Mouse (Mus musculus) stomach, embryonic 15.5 days (tissue): ENCODE results near the gene Jmjd8. TPM values are rescaled to one million over a fixed set of nuclear protein-coding genes. Genes with fewer than 3 reads are reported as not detected.
"Not testable (repeated sequence)": the region's sequence is repeated elsewhere in the genome, so short reads cannot be mapped to it uniquely, and the experiment has no call there.

Experiments used
- ATAC-seq: fragments of 200-750 bp; cut with Nextera tagmentation; 2 replicates; pipeline ENCODE4 v1.8.0; 2017; ENCODE audit warnings: low read depth, moderate number of reproducible peaks, moderate TSS enrichment; ENCODE audit not compliant: insufficient read depth, low FRiP score
- H3K27ac ChIP-seq: fragments of 300-500 bp; sonication (generic); 2 replicates; pipeline ENCODE4 v1.5.1; 2015; ENCODE audit warnings: mild to moderate bottlenecking, inconsistent platforms
- H3K27me3 ChIP-seq: fragments of 300-500 bp; sonication (generic); replicated peaks from 2 replicates; pipeline ENCODE4 v1.6.1; 2015; ENCODE audit warnings: inconsistent platforms
- H3K36me3 ChIP-seq: fragments of 300-500 bp; sonication (generic); 2 replicates; pipeline ENCODE4 v1.6.1; 2015; ENCODE audit warnings: inconsistent platforms
- H3K4me1 ChIP-seq: fragments of 300-500 bp; sonication (generic); 2 replicates; pipeline ENCODE4 v1.6.1; 2015; ENCODE audit warnings: inconsistent platforms
- H3K4me2 ChIP-seq: fragments of 300-500 bp; sonication (generic); 2 replicates; pipeline ENCODE4 v1.6.1; 2015; ENCODE audit warnings: mild to moderate bottlenecking, inconsistent platforms
- H3K4me3 ChIP-seq: fragments of 300-500 bp; sonication (generic); replicated peaks from 2 replicates; pipeline ENCODE4 v1.5.1; 2015; ENCODE audit warnings: inconsistent platforms
- H3K9ac ChIP-seq: fragments of 300-500 bp; sonication (generic); 2 replicates; pipeline ENCODE4 v1.6.1; 2015; ENCODE audit warnings: inconsistent platforms
- H3K9me3 ChIP-seq: fragments of 300-500 bp; sonication (generic); 2 replicates; pipeline ENCODE4 v1.6.1; 2016; ENCODE audit warnings: inconsistent platforms
- WGBS: fragments of 180-500 bp; shearing (Covaris S2); methylation state at CpG from one replicate; pipeline ENCODE4 v1.1.7; 2015; 5-methylcytosine and 5-hydroxymethylcytosine counted together
- polyA plus RNA-seq: library from polyadenylated mRNA; unstranded; fragments of >200 nt; fragmentation: Nextera tagmentation; extraction: Ambion mirVana; gene quantifications from 2 replicates; pipeline ENCODE4 v1.2.1, GENCODE M21; 2015

Gene Jmjd8
- polyA plus RNA-seq, 1 experiment from 2014 or later: 50.5 TPM

DNA sequence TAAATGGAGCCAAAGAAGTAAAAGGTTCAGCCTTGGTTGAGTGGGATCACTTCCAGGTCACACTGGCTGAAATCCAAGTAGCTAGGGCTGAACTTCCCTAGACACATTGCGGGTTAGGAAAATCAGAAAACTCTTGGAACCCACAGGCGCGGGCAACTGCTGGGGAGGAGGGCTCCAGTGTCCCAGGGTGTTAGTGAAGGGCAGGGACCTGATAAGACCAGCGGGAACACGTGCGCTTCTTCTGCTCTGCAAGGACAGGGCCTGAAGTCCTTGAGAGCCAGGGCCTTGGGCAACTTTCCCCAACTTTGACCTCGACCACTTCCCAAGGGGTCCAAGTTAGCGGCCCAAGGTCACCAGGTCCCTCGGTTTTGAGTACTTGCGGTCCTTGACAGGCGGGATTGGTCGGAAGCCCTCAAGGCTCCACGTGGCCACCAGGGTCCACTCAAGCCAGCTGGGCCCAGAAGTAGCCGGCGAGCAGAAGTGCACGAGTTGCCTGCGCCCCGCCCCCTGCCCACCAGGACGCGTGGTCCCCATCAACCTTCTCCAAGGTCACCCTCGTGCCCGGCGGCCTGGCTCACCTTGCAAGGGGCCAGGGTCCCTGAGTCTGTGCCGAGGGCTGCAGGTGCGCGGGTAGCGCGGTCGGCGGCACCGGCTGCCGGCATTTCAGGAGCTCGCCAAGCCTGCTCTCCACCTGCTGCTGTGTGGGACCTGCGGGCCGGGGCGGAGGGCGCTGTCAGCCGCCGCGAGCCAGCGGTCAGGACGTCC lies 39.4 kb downstream of the Jmjd8 start:
- ATAC-seq: peak; percentile 5; the same call in 1 of the 2 replicates
- peak overlapping the region; percentile 99 for H3K4me2 ChIP-seq
- peak overlapping the region; percentile 60 for H3K27ac ChIP-seq
- H3K36me3 ChIP-seq: no peaks in the 10 kb centered on the region
- WGBS: under 1% methylated on average over 42 of the region's 42 CpGs
- no peaks in the 10 kb centered on the region for H3K27me3 ChIP-seq
- H3K9ac ChIP-seq: peak overlapping the region; percentile 53
- peaks cover 14% of the 10 kb centered on the region for H3K4me1 ChIP-seq
- peak overlapping the region; percentile 80 for H3K4me3 ChIP-seq
- no peaks in the 10 kb centered on the region for H3K9me3 ChIP-seq

DNA sequence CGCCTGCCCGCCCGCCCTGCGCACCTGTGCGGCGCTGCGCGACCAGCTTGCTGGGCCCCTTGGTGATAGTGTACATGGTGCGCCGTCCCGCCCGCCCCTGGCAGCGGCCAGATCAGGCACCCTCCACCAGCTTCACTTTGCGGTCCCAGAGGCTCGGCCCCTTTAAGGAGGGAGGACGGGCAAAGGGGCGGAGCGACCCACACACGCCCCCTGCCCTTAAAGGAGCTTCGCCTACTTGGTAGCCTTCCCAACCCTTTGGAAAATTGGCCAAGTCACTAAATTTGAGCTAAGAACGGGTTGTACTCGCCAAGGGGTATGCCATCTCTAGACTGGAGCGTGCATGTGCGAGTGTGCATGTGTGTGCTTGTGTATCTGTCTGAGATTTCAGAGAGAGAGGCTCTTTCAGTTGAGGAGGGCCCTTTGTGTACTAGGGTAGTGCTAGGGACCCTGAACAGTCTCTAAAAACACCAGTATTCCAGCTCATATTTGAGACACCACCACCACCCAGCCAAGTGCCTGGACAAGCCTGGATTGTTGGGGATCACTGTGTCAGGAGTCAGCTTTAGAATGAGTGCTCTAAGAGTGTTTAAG lies 40.0 kb downstream of the Jmjd8 start, which contains the start of gene Mcrip2:
TSS of gene Mcrip2 (minus strand) at position 164 of the 591 bp plus-strand sequence.
- WGBS: under 1% methylated on average over 24 of the region's 24 CpGs
- no peaks in the 10 kb centered on the region for H3K36me3 ChIP-seq

DNA sequence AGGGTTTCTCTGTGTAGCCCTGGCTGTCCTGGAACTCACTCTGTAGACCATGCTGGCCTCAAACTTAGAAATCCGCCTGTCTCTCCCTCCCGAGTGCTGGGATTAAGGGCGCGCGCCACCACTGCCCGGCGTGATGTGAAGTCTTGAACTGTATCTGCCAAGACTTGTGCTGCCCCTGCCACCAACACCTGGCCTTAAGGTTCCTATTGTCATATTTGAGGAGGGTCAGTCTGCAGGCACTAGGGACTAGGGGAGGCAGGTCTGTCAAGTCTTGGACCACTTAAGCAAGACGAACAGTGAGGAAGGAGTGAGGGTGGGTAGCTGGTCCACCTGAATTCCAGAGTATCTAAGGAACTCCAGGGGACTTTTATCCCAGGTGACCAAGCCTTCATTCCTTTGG lies 40.8 kb downstream of the Jmjd8 start:
- Histone ChIP-seq H3K27ac (no peak overlapping the region), H3K4me1 (peaks cover 20% of the 10 kb centered on the region), H3K9ac (no peak overlapping the region), H3K4me3 (no peak overlapping the region), H3K27me3 (no peaks in the 10 kb centered on the region), H3K9me3 (no peaks in the 10 kb centered on the region), H3K4me2 (no peak overlapping the region), H3K36me3 (no peaks in the 10 kb centered on the region)
- 86% methylated on average over 8 of the region's 8 CpGs for WGBS
- no peak for ATAC-seq

More for the DNA sequence above, 40.0 kb downstream of the Jmjd8 start, which contains the start of gene Mcrip2:
- Histone ChIP-seq H3K9ac (peak within 1 kb of the TSS; percentile 53), H3K4me2 (peak within 1 kb of the TSS; percentile 99), H3K9me3 (no peaks in the 10 kb centered on the region), H3K4me3 (peak within 1 kb of the TSS; percentile 80), H3K4me1 (peaks cover 14% of the 10 kb centered on the region), H3K27ac (peak within 1 kb of the TSS; percentile 60), H3K27me3 (no peaks in the 10 kb centered on the region)
- ATAC-seq: peak; percentile 88

DNA sequence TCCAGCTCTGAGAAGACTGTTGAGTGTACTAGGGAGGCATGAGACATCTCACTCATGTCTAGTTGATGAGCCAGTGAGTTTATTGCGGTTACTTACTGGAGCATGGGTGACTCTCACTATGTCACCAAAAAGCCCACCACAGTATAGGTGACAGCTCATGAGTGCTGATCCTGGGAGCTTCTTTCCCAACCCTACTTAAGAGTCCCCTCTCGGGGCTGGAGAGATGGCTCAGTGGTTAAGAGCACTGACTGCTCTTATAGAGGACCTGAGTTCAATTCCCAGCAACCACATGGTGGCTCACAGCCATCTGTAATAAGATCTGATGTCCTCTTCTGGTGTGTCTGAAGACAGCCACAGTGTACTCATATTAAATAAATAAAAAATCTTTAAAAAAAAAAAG lies 41.3 kb downstream of the Jmjd8 start:
- H3K9ac ChIP-seq: no peak overlapping the region
- no peaks in the 10 kb centered on the region for H3K9me3 ChIP-seq
- H3K4me2 ChIP-seq: no peak overlapping the region
- peaks cover 20% of the 10 kb centered on the region for H3K4me1 ChIP-seq
- H3K36me3 ChIP-seq: no peaks in the 10 kb centered on the region
- H3K27ac ChIP-seq: no peak overlapping the region
- no peak for ATAC-seq
- no peak overlapping the region for H3K4me3 ChIP-seq
- H3K27me3 ChIP-seq: no peaks in the 10 kb centered on the region
- 89% methylated on average over 2 of the region's 2 CpGs for WGBS

DNA sequence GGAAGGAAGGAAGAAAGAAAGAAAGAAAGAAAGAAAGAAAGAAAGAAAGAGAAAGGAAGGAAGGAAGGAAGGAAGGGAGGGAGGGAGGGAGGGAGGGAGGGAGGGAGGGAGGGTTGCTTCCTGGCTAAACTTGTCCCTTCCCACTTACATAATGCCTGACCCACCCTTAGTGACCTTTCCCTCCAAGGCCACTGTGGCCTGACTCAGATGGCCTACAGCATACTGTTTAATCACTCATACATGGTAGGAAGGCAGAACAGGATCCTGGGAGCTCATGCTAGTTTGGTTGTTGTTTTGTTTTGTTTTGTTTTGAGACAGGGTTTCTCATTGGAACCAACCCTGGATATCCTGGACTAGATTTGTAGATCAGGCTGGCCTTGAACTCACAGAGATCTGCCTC lies 42.9 kb downstream of the Jmjd8 start:
- not testable (repeated sequence) for H3K4me3 ChIP-seq, H3K27ac ChIP-seq, H3K4me2 ChIP-seq, H3K9me3 ChIP-seq, ATAC-seq, H3K27me3 ChIP-seq, H3K9ac ChIP-seq, H3K36me3 ChIP-seq
- H3K4me1 ChIP-seq: peaks cover 28% of the 10 kb centered on the region

DNA sequence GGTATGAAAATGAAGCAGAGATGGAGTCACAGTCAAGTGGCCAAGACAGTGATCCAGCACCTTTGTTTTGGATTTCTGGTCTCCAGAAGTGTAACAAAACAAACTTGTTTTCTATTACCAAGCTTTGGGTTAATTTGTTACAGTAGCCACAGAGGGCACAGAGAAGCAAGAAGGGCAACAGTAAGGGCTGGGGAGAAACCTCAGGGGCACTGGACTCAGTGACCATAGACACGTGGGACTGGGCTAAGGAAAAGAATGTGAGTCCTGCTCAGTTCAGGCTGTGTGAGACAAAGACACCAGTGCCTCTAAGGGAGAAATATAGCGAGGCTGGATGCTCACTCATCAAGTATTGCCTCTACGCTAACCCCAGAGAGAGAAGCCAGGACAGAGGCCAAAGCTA lies 44.0 kb downstream of the Jmjd8 start:
- 75% methylated on average over 3 of the region's 3 CpGs for WGBS
- H3K4me3 ChIP-seq: no peak overlapping the region
- ATAC-seq: no peak
- no peak overlapping the region for H3K4me2 ChIP-seq
- peaks cover 30% of the 10 kb centered on the region for H3K4me1 ChIP-seq
- H3K36me3 ChIP-seq: no peaks in the 10 kb centered on the region
- no peaks in the 10 kb centered on the region for H3K9me3 ChIP-seq
- no peak overlapping the region for H3K9ac ChIP-seq
- no peaks in the 10 kb centered on the region for H3K27me3 ChIP-seq
- H3K27ac ChIP-seq: no peak overlapping the region

DNA sequence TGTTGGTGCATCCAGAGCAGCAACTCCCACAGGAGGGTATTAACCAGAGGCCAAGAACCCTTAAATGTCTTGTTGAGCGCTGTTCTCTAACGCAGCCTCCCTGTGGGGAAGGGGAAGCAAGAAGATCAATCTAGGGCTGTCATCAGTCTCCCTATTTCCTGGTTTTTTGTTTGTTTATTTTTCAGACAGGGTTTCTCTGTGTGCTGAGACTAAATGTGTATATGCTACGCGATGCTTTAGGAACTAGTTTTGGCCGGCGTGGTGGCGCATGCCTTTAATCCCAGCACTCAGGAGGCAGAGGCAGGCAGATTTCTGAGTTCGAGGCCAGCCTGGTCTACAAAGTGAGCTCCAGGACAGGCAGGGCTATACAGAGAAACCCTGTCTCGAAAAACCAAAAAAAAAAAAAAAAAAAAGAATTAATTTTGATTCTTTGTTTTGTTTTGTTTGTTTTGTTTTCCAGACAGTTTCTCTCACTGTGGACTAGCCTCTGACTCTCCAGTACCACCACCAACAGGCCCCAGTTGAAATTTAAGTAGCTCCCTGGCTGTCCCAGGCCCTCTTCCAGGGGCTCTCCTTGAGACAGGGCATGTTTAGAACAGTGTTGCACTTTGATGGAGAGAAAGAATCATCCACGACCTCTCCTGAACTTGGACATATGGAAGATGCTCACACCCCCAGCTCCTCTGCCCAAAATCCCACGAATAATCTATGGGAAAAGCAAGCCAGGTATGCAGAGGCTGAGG lies 44.9 kb downstream of the Jmjd8 start:
- 76% methylated on average over 11 of the region's 11 CpGs for WGBS
- no peak for ATAC-seq
- Histone ChIP-seq H3K4me3 (peak overlapping the region; percentile 88; the same call in 1 of the 2 replicates), H3K36me3 (no peaks in the 10 kb centered on the region), H3K27ac (no peak overlapping the region), H3K4me2 (no peak overlapping the region), H3K9ac (no peak overlapping the region), H3K27me3 (no peaks in the 10 kb centered on the region), H3K4me1 (peaks cover 24% of the 10 kb centered on the region), H3K9me3 (no peaks in the 10 kb centered on the region)

DNA sequence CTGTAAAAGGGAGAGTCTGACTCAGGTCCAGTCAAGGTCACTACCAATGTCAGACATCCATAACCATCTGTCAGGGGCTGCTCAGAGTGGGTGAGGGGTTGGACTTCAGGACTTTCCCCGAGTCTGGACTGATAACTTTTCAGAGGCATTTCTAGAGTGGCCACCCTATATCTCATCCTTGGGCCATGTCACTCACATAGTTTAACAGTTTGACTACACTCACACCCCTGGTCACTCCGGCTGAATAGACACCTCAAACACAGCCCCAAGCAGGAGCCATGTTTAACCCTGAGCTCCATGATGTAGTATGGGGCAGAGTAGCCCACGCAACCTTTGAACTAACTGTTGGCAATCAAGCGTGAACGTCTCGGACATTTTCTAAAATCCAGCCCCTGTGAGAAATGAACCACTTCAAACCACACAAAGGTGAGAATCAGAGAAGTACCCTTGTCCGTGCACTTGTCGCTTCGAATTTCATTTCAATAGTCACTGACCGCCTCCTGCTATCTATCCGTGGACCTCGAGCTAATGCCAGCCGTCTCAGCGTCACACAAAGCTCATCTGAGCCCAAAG lies 45.6 kb downstream of the Jmjd8 start:
- peak overlapping the region; percentile 88 for H3K4me3 ChIP-seq
- WGBS: 4% methylated on average over 14 of the region's 14 CpGs
- H3K4me2 ChIP-seq: peak overlapping the region; percentile 82
- no peaks in the 10 kb centered on the region for H3K9me3 ChIP-seq
- H3K27ac ChIP-seq: peak overlapping the region; percentile 96
- no peaks in the 10 kb centered on the region; the same call in 1 of the 2 replicates for H3K36me3 ChIP-seq
- H3K9ac ChIP-seq: peak overlapping the region; percentile 21; the same call in 1 of the 2 replicates
- H3K4me1 ChIP-seq: peaks cover 20% of the 10 kb centered on the region
- no peak for ATAC-seq
- H3K27me3 ChIP-seq: no peaks in the 10 kb centered on the region

DNA sequence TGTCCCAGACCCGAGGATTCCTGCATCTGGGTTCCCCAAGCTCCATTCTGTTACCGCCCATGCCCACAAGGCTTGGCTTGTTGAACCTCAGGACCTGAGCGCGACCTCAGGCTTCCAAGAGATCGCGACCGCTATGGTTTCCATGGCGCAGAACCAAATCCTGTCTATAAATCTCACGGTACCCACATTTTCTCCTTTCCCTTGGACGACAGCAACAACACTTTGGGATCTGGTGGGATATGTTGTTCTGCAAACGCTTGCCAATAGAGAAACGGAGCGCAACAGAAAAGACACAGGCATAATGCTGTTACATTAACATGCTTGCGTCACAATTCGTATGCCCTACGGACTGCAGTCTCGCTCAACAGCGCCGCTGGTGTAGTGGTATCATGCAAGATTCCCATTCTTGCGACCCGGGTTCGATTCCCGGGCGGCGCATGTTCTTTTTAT lies 46.1 kb downstream of the Jmjd8 start, which contains the start of gene Mettl26:
TSS of gene Mettl26 (plus strand) at position 354 of the 450 bp plus-strand sequence.
- Histone ChIP-seq H3K4me3 (peak within 1 kb of the TSS; percentile 88), H3K9me3 (no peaks in the 10 kb centered on the region), H3K9ac (peak within 1 kb of the TSS; percentile 73), H3K36me3 (no peaks in the 10 kb centered on the region; the same call in 1 of the 2 replicates), H3K4me1 (peaks cover 20% of the 10 kb centered on the region), H3K27me3 (no peaks in the 10 kb centered on the region), H3K27ac (peak within 1 kb of the TSS; percentile 96), H3K4me2 (peak within 1 kb of the TSS; percentile 82)
- peak; percentile 73 for ATAC-seq
- under 1% methylated on average over 25 of the region's 25 CpGs for WGBS

DNA sequence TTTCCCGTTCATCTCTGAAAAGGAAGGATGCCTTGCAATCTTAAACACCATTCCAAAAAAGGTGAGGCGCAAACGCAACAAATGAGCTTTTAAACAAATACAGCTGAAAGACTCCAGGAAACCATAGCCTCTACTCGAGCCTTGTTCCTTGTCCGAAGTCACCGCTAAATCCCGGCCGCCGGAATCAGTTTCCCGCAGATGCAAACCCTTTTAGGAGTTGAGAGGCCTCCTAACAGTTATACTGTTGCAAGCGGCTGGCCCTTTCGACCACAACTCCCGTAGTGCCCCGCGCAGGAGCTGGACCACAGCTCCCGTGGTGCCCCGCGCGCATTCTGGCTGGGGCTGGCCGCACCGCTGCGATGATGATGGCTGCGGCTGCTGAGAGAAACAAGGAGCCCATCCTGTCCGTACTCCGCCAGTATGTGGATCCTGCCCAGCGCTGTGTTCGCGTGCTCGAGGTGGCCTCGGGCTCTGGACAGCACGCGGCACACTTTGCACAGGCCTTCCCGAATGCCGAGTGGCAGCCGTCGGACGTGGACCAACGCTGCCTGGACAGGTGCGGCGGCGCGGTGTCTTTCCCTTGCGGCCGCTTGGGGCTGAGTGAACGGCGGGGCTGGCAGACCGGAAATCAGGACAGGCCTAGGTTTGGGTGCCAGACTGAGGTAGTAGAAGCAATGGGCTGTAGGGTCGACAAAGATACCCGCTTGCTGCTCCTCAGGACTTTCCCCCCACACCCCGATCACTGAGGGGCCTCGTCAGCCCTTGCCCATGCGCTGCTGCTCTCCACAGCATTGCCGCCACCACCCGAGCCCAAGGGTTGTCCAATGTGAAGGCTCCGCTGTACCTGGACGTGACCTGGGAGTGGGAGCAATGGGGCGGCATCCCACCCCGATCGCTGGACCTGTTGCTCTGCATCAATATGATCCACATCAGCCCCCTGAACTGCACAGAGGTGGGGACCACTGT lies 46.8 kb downstream of the Jmjd8 start:
- peak overlapping the region; percentile 73 for H3K9ac ChIP-seq
- H3K4me2 ChIP-seq: peak overlapping the region; percentile 82
- no peaks in the 10 kb centered on the region for H3K9me3 ChIP-seq
- no peaks in the 10 kb centered on the region; the same call in 1 of the 2 replicates for H3K36me3 ChIP-seq
- peak overlapping the region; percentile 88 for H3K4me3 ChIP-seq
- peaks cover 26% of the 10 kb centered on the region for H3K4me1 ChIP-seq
- peak; percentile 92 for ATAC-seq
- peak overlapping the region; percentile 96 for H3K27ac ChIP-seq
- no peaks in the 10 kb centered on the region for H3K27me3 ChIP-seq
- WGBS: under 1% methylated on average over 59 of the region's 59 CpGs
